ENCODE assay signal across 14 mouse cellular contexts in the genomic region with DNA sequence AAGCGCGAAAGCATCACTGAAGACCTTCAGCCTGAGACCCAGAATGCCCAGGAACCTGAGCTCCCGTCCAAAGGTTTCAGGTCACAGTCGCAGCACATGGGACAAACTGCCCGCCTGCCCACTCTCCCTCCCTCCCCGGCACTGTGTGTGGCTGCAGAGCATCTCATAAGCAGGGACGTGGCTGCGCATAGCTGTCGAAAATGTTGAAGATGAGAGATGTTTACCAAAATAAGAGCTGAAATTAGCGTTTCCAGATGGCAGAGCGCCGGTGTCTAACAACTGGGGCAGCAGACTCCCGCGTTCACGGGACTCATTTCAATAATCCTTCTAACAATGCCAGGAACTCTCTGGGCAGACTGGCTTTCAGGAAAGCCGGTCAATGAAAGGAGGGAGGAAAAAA. TPM values are rescaled to one million over a fixed set of nuclear protein-coding genes. Genes with fewer than 3 reads are reported as not detected.
DNase-seq lines count a peak whose midpoint lies in the region; ATAC-seq and TF ChIP-seq lines count a peak whose summit lies in the region.
"Had no signal": no experiment of that assay in that cellular context is flagged by ENCODE, and none has a peak within 500 bp of the region (broad histone marks: within the 10 kb centered on the region; RNA-seq: fewer than 3 reads in every experiment).

No protein-coding gene starts in this region.

- WGBS in kidney, embryonic 14.5 days, result 18% methylated on average over 16 of the region's 16 CpGs
- 11% methylated on average over 16 of the region's 16 CpGs for WGBS in embryonic facial prominence, embryonic 13.5 days
- WGBS in forebrain, postnatal 0 days, result 7% methylated on average over 16 of the region's 16 CpGs
- 10% methylated on average over 16 of the region's 16 CpGs for WGBS in midbrain, postnatal 0 days

- TF ChIP-seq CTCF in forebrain, postnatal 0 days (IDR thresholded peaks at IDR 0.05; ENCODE audit: low read depth), result no peak
- no peak for TF ChIP-seq CTCF in midbrain, postnatal 0 days (IDR thresholded peaks at IDR 0.05)

- no peak overlapping the region for H3K4me3 ChIP-seq in kidney, embryonic 14.5 days (ENCODE audit: low read length)
- H3K4me3 ChIP-seq in embryonic facial prominence, embryonic 13.5 days, result peak overlapping the region; percentile 13
- no peak overlapping the region for H3K4me3 ChIP-seq in forebrain, postnatal 0 days (ENCODE audit: low read depth, low read length)
- H3K4me3 ChIP-seq in midbrain, postnatal 0 days (ENCODE audit: low read depth, low read length), result peak overlapping the region; percentile 8; the same call in 1 of the 2 replicates
- H3K4me3 ChIP-seq: liver, embryonic 13.5 days had no signal

- peak overlapping the region; percentile 6 for H3K4me2 ChIP-seq in kidney, embryonic 14.5 days (replicated peaks; ENCODE audit: low read depth, low read length)
- peak overlapping the region; percentile 46 for H3K4me2 ChIP-seq in embryonic facial prominence, embryonic 13.5 days
- H3K4me2 ChIP-seq in forebrain, postnatal 0 days (ENCODE audit: low read depth), result peak overlapping the region; percentile 24
- peak overlapping the region; percentile 32 for H3K4me2 ChIP-seq in midbrain, postnatal 0 days (ENCODE audit: low read depth, low read length, poor library complexity, severe bottlenecking)
- H3K4me2 ChIP-seq: liver, embryonic 13.5 days had no signal

- no peak for DNase-seq in kidney, adult 8-10 months
- DNase-seq in forebrain, postnatal 0 days, result peak; percentile 22
- no peak for DNase-seq in midbrain, postnatal 0 days (ENCODE audit: low spot score)
- no peak for DNase-seq in yolk sac, embryonic 10.5 days (ENCODE audit: low spot score)
- DNase-seq in layer of hippocampus, postnatal 36 days, result no peak
- DNase-seq: layer of hippocampus, adult 9-11 months; liver, embryonic 13.5 days; right cerebral cortex, postnatal 14 days had no signal

- H3K9me3 ChIP-seq in kidney, embryonic 14.5 days (ENCODE audit: control insufficient read depth, low read length), result no peaks in the 10 kb centered on the region
- no peaks in the 10 kb centered on the region for H3K9me3 ChIP-seq in embryonic facial prominence, embryonic 13.5 days
- H3K9me3 ChIP-seq in forebrain, postnatal 0 days (ENCODE audit: low read length), result no peaks in the 10 kb centered on the region
- no peaks in the 10 kb centered on the region for H3K9me3 ChIP-seq in midbrain, postnatal 0 days (ENCODE audit: low read length)
- H3K9me3 ChIP-seq: liver, embryonic 13.5 days had no signal

- no peak; the same call in 1 of the 2 replicates for ATAC-seq in kidney, embryonic 14.5 days (ENCODE audit: low FRiP score, low TSS enrichment)
- no peak for ATAC-seq in embryonic facial prominence, embryonic 13.5 days (ENCODE audit: insufficient number of reproducible peaks, insufficient read depth, low FRiP score, low TSS enrichment, low read depth)
- ATAC-seq in forebrain, postnatal 0 days, result no peak
- no peak for ATAC-seq in midbrain, postnatal 0 days (ENCODE audit: low FRiP score)
- ATAC-seq: activated CD4-positive, CD25-positive, alpha-beta regulatory T cell, adult 4 months had no signal

- no peaks in the 10 kb centered on the region for H3K36me3 ChIP-seq in kidney, embryonic 14.5 days (ENCODE audit: control insufficient read depth, insufficient read depth, low read length)
- H3K36me3 ChIP-seq in embryonic facial prominence, embryonic 13.5 days, result no peaks in the 10 kb centered on the region
- no peaks in the 10 kb centered on the region for H3K36me3 ChIP-seq in forebrain, postnatal 0 days (ENCODE audit: insufficient read depth)
- H3K36me3 ChIP-seq in midbrain, postnatal 0 days (ENCODE audit: insufficient read depth, low read length), result no peaks in the 10 kb centered on the region
- H3K36me3 ChIP-seq: liver, embryonic 13.5 days had no signal

- no peak overlapping the region for H3K27ac ChIP-seq in kidney, embryonic 14.5 days (ENCODE audit: low read depth, low read length)
- no peak overlapping the region for H3K27ac ChIP-seq in embryonic facial prominence, embryonic 13.5 days
- no peak overlapping the region for H3K27ac ChIP-seq in forebrain, postnatal 0 days (ENCODE audit: low read depth, low read length)
- H3K27ac ChIP-seq in midbrain, postnatal 0 days (ENCODE audit: low read depth, low read length), result no peak overlapping the region
- H3K27ac ChIP-seq: liver, embryonic 13.5 days had no signal

- no peak overlapping the region for H3K9ac ChIP-seq in kidney, embryonic 14.5 days (ENCODE audit: low read depth, low read length)
- H3K9ac ChIP-seq in embryonic facial prominence, embryonic 13.5 days, result 0 out of 2 replicates have a peak overlapping the region, but pooled peaks have one; percentile 32
- H3K9ac ChIP-seq in forebrain, postnatal 0 days, result no peak overlapping the region
- no peak overlapping the region for H3K9ac ChIP-seq in midbrain, postnatal 0 days (replicated peaks; ENCODE audit: low read length, poor library complexity, severe bottlenecking)
- H3K9ac ChIP-seq: liver, embryonic 13.5 days had no signal

- no peaks in the 10 kb centered on the region for H3K4me1 ChIP-seq in kidney, embryonic 14.5 days (ENCODE audit: control insufficient read depth, insufficient read depth, low read length)
- H3K4me1 ChIP-seq in embryonic facial prominence, embryonic 13.5 days, result peaks cover 23% of the 10 kb centered on the region
- no peaks in the 10 kb centered on the region for H3K4me1 ChIP-seq in forebrain, postnatal 0 days (ENCODE audit: insufficient read depth)
- H3K4me1 ChIP-seq in midbrain, postnatal 0 days (ENCODE audit: insufficient read depth, low read length), result peaks cover 4% of the 10 kb centered on the region; the same call in 1 of the 2 replicates
- H3K4me1 ChIP-seq: liver, embryonic 13.5 days had no signal

- peaks cover 3% of the 10 kb centered on the region; the same call in 1 of the 2 replicates for H3K27me3 ChIP-seq in kidney, embryonic 14.5 days (ENCODE audit: control insufficient read depth, insufficient read depth, low read length)
- peaks cover 32% of the 10 kb centered on the region for H3K27me3 ChIP-seq in embryonic facial prominence, embryonic 13.5 days
- no peaks in the 10 kb centered on the region for H3K27me3 ChIP-seq in forebrain, postnatal 0 days (ENCODE audit: insufficient read depth, low read length)
- peaks cover 19% of the 10 kb centered on the region for H3K27me3 ChIP-seq in midbrain, postnatal 0 days (ENCODE audit: insufficient read depth, low read length)

RNA-seq across cellular contexts. Expression of a gene that starts 31.8 kb away (rescaled TPM):
- polyA plus RNA-seq in kidney, embryonic 14.5 days (2014; fragmentation: Nextera tagmentation; extraction: Ambion mirVana), result not detected in 2 replicates
- not detected in 2 replicates for polyA plus RNA-seq in embryonic facial prominence, embryonic 13.5 days (2015; fragmentation: Nextera tagmentation; extraction: Ambion mirVana)
- total RNA-seq in forebrain, postnatal 0 days (2014; rRNA removed), result 0.23 TPM in 1 of 2 replicates, not detected in the other
- polyA plus RNA-seq in forebrain, postnatal 0 days (2015; fragmentation: Nextera tagmentation; extraction: Ambion mirVana), result not detected in 2 replicates
- total RNA-seq in midbrain, postnatal 0 days (2014; rRNA removed), result 0.76 TPM in 1 of 2 replicates, not detected in the other
- 0.12 TPM in 1 of 2 replicates, not detected in the other for polyA plus RNA-seq in midbrain, postnatal 0 days (2015; fragmentation: Nextera tagmentation; extraction: Ambion mirVana)
- 1 to 10 TPM; 1.5 TPM for total RNA-seq in layer of hippocampus, postnatal 36 days (2021)
- total RNA-seq: monocyte, adult 5-6 weeks had no signal
- polyA plus RNA-seq: activated CD4-positive, CD25-positive, alpha-beta regulatory T cell, adult 4 months; heart, postnatal 0 days; thymus, postnatal 0 days had no signal

RNA-seq across cellular contexts. Expression of a gene that starts 44.2 kb away (rescaled TPM):
- 2.2 and 2.5 TPM in 2 replicates for polyA plus RNA-seq in kidney, embryonic 14.5 days (2014; fragmentation: Nextera tagmentation; extraction: Ambion mirVana)
- 0.50 and 0.58 TPM in 2 replicates for polyA plus RNA-seq in embryonic facial prominence, embryonic 13.5 days (2015; fragmentation: Nextera tagmentation; extraction: Ambion mirVana)
- total RNA-seq in forebrain, postnatal 0 days (2014; rRNA removed), result 0.08 and 0.29 TPM in 2 replicates
- 0.04 and 0.27 TPM in 2 replicates for polyA plus RNA-seq in forebrain, postnatal 0 days (2015; fragmentation: Nextera tagmentation; extraction: Ambion mirVana)
- not detected in 2 replicates for total RNA-seq in midbrain, postnatal 0 days (2014; rRNA removed)
- 0.05 and 0.10 TPM in 2 replicates for polyA plus RNA-seq in midbrain, postnatal 0 days (2015; fragmentation: Nextera tagmentation; extraction: Ambion mirVana)
- under 1 TPM; 0.07 to 0.33 TPM for total RNA-seq in layer of hippocampus, postnatal 36 days (2021)
- total RNA-seq: monocyte, adult 5-6 weeks had no signal
- polyA plus RNA-seq: activated CD4-positive, CD25-positive, alpha-beta regulatory T cell, adult 4 months; heart, postnatal 0 days; liver, embryonic 13.5 days had no signal

Comparison
In these comparisons a context has a peak if more than half of its experiments do, and no peak if none do; other contexts are left out.
1. H3K4me3 ChIP-seq: peak in embryonic facial prominence, embryonic 13.5 days (single experiment) and midbrain, postnatal 0 days (single experiment); none in kidney, embryonic 14.5 days (single experiment) and forebrain, postnatal 0 days (single experiment).
2. Peak in every context shown above with its lines, with median percentiles within 50 percentile points of each other: H3K4me2 ChIP-seq.